Mouse (Mus musculus): Measurements from ENCODE around the gene Lefty2. TPM values are rescaled to one million over a fixed set of nuclear protein-coding genes. Genes with fewer than 3 reads are reported as not detected.
"Not testable (repeated sequence)": the region's sequence is repeated elsewhere in the genome, so short reads cannot be mapped to it uniquely, and the experiment has no call there.

Gene Lefty2
- total RNA-seq, 4 experiments from 2014 or later: 1.1 to 3.0 (median 1.4) TPM

- DNase-seq: peak; percentile 80
Observed at GRCm38 (mm10) chr1:180936610-180937398, 43.9 kb downstream of the Lefty2 start.

DNA sequence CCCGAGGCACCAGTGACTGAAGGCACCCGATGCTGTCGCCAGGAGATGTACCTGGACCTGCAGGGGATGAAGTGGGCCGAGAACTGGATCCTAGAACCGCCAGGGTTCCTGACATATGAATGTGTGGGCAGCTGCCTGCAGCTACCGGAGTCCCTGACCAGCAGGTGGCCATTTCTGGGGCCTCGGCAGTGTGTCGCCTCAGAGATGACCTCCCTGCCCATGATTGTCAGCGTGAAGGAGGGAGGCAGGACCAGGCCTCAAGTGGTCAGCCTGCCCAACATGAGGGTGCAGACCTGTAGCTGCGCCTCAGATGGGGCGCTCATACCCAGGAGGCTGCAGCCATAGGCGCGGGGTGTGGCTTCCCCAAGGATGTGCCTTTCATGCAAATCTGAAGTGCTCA, 44.7 kb downstream of the Lefty2 start:
- not testable (repeated sequence) for DNase-seq

- DNase-seq: not testable (repeated sequence)
Observed at GRCm38 (mm10) chr1:180938781-180939180, 45.9 kb downstream of the Lefty2 start.

DNA sequence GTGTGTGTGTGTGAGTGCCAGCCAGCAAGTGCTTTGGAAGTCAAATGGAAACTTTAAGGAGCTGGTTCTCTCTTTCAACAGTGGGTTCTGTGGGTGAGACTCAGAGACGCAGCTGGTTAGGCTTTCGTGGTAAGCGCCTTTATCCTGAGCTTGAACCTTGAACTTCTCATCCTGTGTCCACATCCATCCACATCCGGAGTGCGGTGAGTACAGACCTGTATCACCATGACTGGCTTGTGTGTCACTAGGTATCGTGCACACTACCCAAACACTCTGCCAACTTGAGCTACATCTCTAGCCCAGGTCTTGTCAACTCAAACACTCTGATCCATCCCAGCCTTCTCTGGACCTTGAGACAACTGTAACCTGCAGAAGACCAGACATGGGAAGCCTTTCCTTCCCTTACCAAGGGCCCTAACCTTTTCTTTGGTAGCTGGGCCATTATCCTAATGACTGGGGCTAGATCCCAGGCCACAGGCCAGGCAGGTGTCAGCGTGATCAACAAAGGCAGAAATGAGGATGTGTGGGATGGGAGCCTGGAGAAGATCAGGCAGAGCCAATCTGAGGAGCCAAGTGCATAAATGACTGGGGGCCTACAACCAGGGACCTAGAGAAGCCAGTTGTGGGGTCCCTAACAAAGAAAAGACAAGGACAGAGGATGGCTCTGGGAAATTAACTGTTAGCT, 48.0 kb downstream of the Lefty2 start:
- no peak for DNase-seq

GRCm38 (mm10) chr1:180941726-180942125, 48.8 kb downstream of the Lefty2 start:
- DNase-seq: no peak

- DNase-seq: peak; percentile 73
Observed at GRCm38 (mm10) chr1:180942166-180943031, 49.5 kb downstream of the Lefty2 start, which contains the start of gene Tmem63a. TSS of gene Tmem63a (plus strand) at chr1:180942344.

GRCm38 (mm10) chr1:180943032-180943644, 50.2 kb downstream of the Lefty2 start:
- DNase-seq: no peak

- peak; percentile 66 for DNase-seq
Observed at GRCm38 (mm10) chr1:180943896-180944295, 51.0 kb downstream of the Lefty2 start.

- DNase-seq: peak; percentile 51
Observed at GRCm38 (mm10) chr1:180944553-180944952, 51.6 kb downstream of the Lefty2 start.

GRCm38 (mm10) chr1:180945001-180945980, 52.4 kb downstream of the Lefty2 start:
- DNase-seq: peak; percentile 54

GRCm38 (mm10) chr1:180946448-180946847, 53.5 kb downstream of the Lefty2 start:
- DNase-seq: peak; percentile 82

Other genes starting within 250 kb of the Lefty2 start
- not detected for gene Mixl1, start 196.1 kb upstream of the Lefty2 start, total RNA-seq (2022)
- gene Acbd3, start 167.1 kb upstream of the Lefty2 start, total RNA-seq (2022): 10 to 100 TPM; 48.1 to 51.3 (median 50.6) TPM
- gene H3f3a, start 79.2 kb upstream of the Lefty2 start, total RNA-seq (2022): 100 to 1,000 TPM; 575 to 749 (median 648) TPM
- gene Sde2, start 42.0 kb upstream of the Lefty2 start, total RNA-seq (2022): 10 to 100 TPM; 21.8 to 30.1 (median 25.7) TPM
- gene Pycr2, start 11.2 kb downstream of the Lefty2 start, total RNA-seq (2022): 10 to 100 TPM; 46.5 to 54.7 (median 50.7) TPM
- gene Lefty1, start 41.9 kb downstream of the Lefty2 start, total RNA-seq (2022): 10 to 100 TPM in 3 of 4 experiments, 1 to 10 TPM in 1; 5.8 to 22.3 (median 14.0) TPM
- gene Tmem63a, start 49.2 kb downstream of the Lefty2 start, total RNA-seq (2022): 10 to 100 TPM; 79.6 to 95.9 (median 87.5) TPM
- gene Ephx1, start 127.8 kb downstream of the Lefty2 start, total RNA-seq (2022): 100 to 1,000 TPM; 324 to 382 (median 360) TPM
- not detected for gene 9130409I23Rik, start 158.1 kb downstream of the Lefty2 start, total RNA-seq (2022)